Mouse (Mus musculus) lung, adult 2 months (tissue): Measurements from ENCODE around the gene 4932415D10Rik.
A peak's percentile ranks its signal among the peaks of the same experiment; 100 is the strongest.

Experiments used
- CTCF ChIP-seq: fragments of 200-500 bp; IDR thresholded peaks from 2 replicates; pipeline ENCODE4 v1.5.1; 2011; ENCODE audit warnings: mild to moderate bottlenecking, low read length, control low read depth; ENCODE audit not compliant: insufficient read depth
- POLR2A ChIP-seq: fragments of 200-500 bp; IDR thresholded peaks from 2 replicates; pipeline ENCODE4 v1.6.1; 2011; ENCODE audit warnings: low read depth, mild to moderate bottlenecking, control low read depth, low read length, borderline replicate concordance; ENCODE audit errors: extremely low read depth

GRCm38 (mm10) chr10:82354083-82355010, 38.0 kb upstream of the 4932415D10Rik start, which contains the start of gene Gm4924:
- TF ChIP-seq CTCF (no peak), POLR2A (peak; percentile 59; the same call in 1 of the 2 replicates)
